Mouse (Mus musculus) brain, adult 10 weeks (tissue): Measurements from ENCODE around the gene Lmcd1. TPM values are rescaled to one million over a fixed set of nuclear protein-coding genes. Genes with fewer than 3 reads are reported as not detected.

Experiments
- polyA plus RNA-seq: library from polyadenylated mRNA; stranded (reverse); fragments of 350-450 nt; fragmentation: Illumina TruSeq; extraction: RNeasy Lipid Tissue Mini Kit (QIAGEN cat#74804); gene quantifications from one replicate; pipeline ENCODE4 v1.2.3, GENCODE M21; 2015; ENCODE audit warnings: low read depth, low replicate concordance

Lmcd1 gene
- polyA plus RNA-seq: 8.5 TPM

DNA sequence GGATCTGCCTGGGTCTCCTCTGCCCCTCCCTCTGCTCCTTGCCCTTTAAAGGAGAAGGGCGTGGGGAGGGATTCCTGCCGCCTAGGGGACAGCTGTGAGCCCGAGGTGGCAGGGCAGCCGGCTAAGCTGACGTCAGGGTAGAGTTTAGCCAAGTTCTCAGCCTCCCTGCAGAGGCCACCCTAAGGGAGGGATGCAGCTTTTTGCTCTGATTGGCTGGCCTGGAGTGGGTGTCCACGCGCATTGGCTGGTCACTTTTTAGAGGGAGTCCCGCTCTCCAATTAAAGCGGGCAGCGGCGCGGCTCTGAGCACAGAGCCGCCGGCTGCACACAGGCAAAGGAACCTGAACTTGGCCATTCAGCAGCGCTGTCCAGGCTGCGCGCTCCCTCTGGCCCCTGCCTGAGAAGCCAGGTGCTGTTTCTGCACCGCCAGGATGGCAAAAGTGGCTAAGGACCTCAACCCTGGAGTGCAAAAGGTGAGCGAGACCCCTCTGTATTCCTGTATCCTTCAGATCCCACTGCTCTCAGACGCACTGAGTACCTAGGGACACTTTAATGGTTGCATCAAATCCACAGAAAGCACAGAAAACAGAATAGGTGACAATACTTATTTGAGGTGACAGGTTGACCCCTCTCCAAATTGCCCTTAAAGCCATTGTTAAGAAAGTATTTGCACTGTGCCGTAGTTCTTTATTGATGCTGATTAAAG, at the start of gene Lmcd1:
Gene Lmcd1 (plus strand): TSS at position 258 of the 705 bp plus-strand sequence.

Other genes starting within 250 kb of the Lmcd1 start
- gene Ssu2, start 114.3 kb downstream of the Lmcd1 start, polyA plus RNA-seq: 0.73 TPM
- not detected for gene Cav3, start 185.7 kb downstream of the Lmcd1 start, polyA plus RNA-seq
- gene Oxtr, start 216.2 kb downstream of the Lmcd1 start, polyA plus RNA-seq: 3.1 TPM